Mouse (Mus musculus) embryonic facial prominence, embryonic 10.5 days (tissue): Measurements from ENCODE around the gene Pde4a. TPM values are rescaled to one million over a fixed set of nuclear protein-coding genes. Genes with fewer than 3 reads are reported as not detected.

Source experiments
- polyA plus RNA-seq: library from polyadenylated mRNA; unstranded; fragments of >200 nt; fragmentation: Nextera tagmentation; extraction: Ambion mirVana; gene quantifications from 2 replicates; pipeline ENCODE4 v1.2.1, GENCODE M21; 2016

The Pde4a gene
- polyA plus RNA-seq, 1 experiment from 2014 or later = 4.9 TPM

Other genes with a start within 250 kb of the Pde4a start
- gene Dnmt1, start 205.8 kb upstream of the Pde4a start, polyA plus RNA-seq = 168 and 176 TPM in 2 replicates
- gene S1pr2, start 188.9 kb upstream of the Pde4a start, polyA plus RNA-seq = 38.2 and 42.8 TPM in 2 replicates
- gene Mrpl4, start 163.0 kb upstream of the Pde4a start, polyA plus RNA-seq = 154 and 161 TPM in 2 replicates
- 5.9 and 6.0 TPM in 2 replicates for gene Icam1, start 149.7 kb upstream of the Pde4a start, polyA plus RNA-seq
- gene Icam4, start 136.3 kb upstream of the Pde4a start, polyA plus RNA-seq = 3.8 and 5.1 TPM in 2 replicates
- gene Icam5, start 133.6 kb upstream of the Pde4a start, polyA plus RNA-seq = not detected in 2 replicates
- 0.70 and 1.8 TPM in 2 replicates for gene Zglp1, start 98.6 kb upstream of the Pde4a start, polyA plus RNA-seq
- gene Gm49373, start 92.6 kb upstream of the Pde4a start, polyA plus RNA-seq = 0.42 and 1.4 TPM in 2 replicates
- 62.6 and 64.0 TPM in 2 replicates for gene Fdx1l, start 92.1 kb upstream of the Pde4a start, polyA plus RNA-seq
- 3.5 and 4.5 TPM in 2 replicates for gene Gm38431, start 73.7 kb upstream of the Pde4a start, polyA plus RNA-seq
- 98.1 and 106 TPM in 2 replicates for gene Raver1, start 73.7 kb upstream of the Pde4a start, polyA plus RNA-seq
- gene Tyk2, start 34.5 kb upstream of the Pde4a start, polyA plus RNA-seq = 14.8 and 16.1 TPM in 2 replicates
- 418 and 430 TPM in 2 replicates for gene Cdc37, start 15.7 kb upstream of the Pde4a start, polyA plus RNA-seq
- gene Keap1, start 73.6 kb downstream of the Pde4a start, polyA plus RNA-seq = 47.8 and 49.6 TPM in 2 replicates
- gene S1pr5, start 82.7 kb downstream of the Pde4a start, polyA plus RNA-seq = 0.22 TPM in 1 of 2 replicates, not detected in the other
- gene Atg4d, start 99.6 kb downstream of the Pde4a start, polyA plus RNA-seq = 37.8 and 41.3 TPM in 2 replicates
- gene Kri1, start 122.3 kb downstream of the Pde4a start, polyA plus RNA-seq = 16.2 and 18.0 TPM in 2 replicates
- 40.9 and 45.1 TPM in 2 replicates for gene Cdkn2d, start 125.7 kb downstream of the Pde4a start, polyA plus RNA-seq
- gene Ap1m2, start 146.6 kb downstream of the Pde4a start, polyA plus RNA-seq = 16.8 and 18.6 TPM in 2 replicates
- gene Slc44a2, start 155.0 kb downstream of the Pde4a start, polyA plus RNA-seq = 86.8 and 92.7 TPM in 2 replicates
- gene Ilf3, start 202.2 kb downstream of the Pde4a start, polyA plus RNA-seq = 341 and 343 TPM in 2 replicates
- gene Qtrt1, start 246.1 kb downstream of the Pde4a start, polyA plus RNA-seq = 64.0 and 71.1 TPM in 2 replicates